Mouse (Mus musculus) kidney, adult 2 months (tissue): ENCODE data around the gene Zfyve26.

Source experiments
- CTCF ChIP-seq: fragments of 200-500 bp; conservative IDR thresholded peaks from 2 replicates; pipeline ENCODE4 v1.5.1; 2011; ENCODE audit warnings: low read depth, mild to moderate bottlenecking, control low read depth, low read length, moderate library complexity, mixed read lengths; ENCODE audit not compliant: insufficient read depth, insufficient read length
- POLR2A ChIP-seq: fragments of 200-500 bp; IDR thresholded peaks from one replicate; pipeline ENCODE4 v1.6.1; 2011; ENCODE audit warnings: low read depth, low read length, control low read depth

DNA sequence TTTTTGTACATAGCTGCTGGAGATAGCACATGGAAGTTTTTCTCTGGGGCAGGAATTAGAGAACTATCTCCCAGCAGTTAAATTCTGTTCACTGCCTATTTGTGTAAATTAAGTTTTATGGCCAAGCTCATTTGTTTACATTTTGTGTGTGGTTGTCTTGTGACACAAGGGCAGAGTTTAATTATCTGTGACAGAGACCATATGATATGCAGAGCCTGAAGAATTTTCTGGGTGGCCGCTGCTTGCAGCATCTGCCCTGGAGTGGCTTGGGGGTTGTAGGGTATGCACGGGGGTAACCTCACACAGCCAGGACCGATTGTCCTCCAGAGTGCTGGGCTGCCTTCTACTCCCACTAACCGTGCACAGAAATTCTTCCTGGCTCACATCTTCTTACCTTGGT lies 9.9 kb upstream of the Zfyve26 start:
- TF ChIP-seq POLR2A (no peak), CTCF (no peak)
